Mouse (Mus musculus): ENCODE data around the gene Col2a1. TPM values are rescaled to one million over a fixed set of nuclear protein-coding genes. Genes with fewer than 3 reads are reported as not detected.

The Col2a1 gene
- polyA plus RNA-seq, 1 experiment from 2014 or later: 14.8 TPM

- H3K4me2 ChIP-seq (ENCODE audit: low read length): no peak overlapping the region
- H3K27me3 ChIP-seq (ENCODE audit: insufficient read depth, low read length): no peaks in the 10 kb centered on the region
- H3K36me3 ChIP-seq (ENCODE audit: insufficient read depth, low read length): no peaks in the 10 kb centered on the region
- no peaks in the 10 kb centered on the region for H3K9me3 ChIP-seq (replicated peaks; ENCODE audit: low read length)
- no peak overlapping the region for H3K4me3 ChIP-seq (replicated peaks; ENCODE audit: low read depth, low read length)
- ATAC-seq (replicated peaks; ENCODE audit: low FRiP score, low read depth) (no peak), DNase-seq (ENCODE audit: low spot score) (no peak)
- TF ChIP-seq CTCF (IDR thresholded peaks at IDR 0.05; ENCODE audit: low read depth): no peak
- H3K9ac ChIP-seq (ENCODE audit: low read depth, low read length): no peak overlapping the region
- WGBS: 70% methylated on average over 1 of the region's 1 CpGs
- no peak overlapping the region for H3K27ac ChIP-seq
- no peaks in the 10 kb centered on the region for H3K4me1 ChIP-seq (replicated peaks; ENCODE audit: insufficient read depth, low read length)
Measured at GRCm38 (mm10) chr15:97955286-97955685, 49.2 kb downstream of the Col2a1 start.

- DNase-seq (ENCODE audit: low spot score) (no peak), ATAC-seq (replicated peaks; ENCODE audit: low FRiP score, low read depth) (0 out of 2 replicates have a peak, but pooled peaks have one; percentile 13)
- no peak overlapping the region for H3K4me2 ChIP-seq (ENCODE audit: low read length)
- WGBS: 83% methylated on average over 8 of the region's 8 CpGs
- H3K27me3 ChIP-seq (ENCODE audit: insufficient read depth, low read length): no peaks in the 10 kb centered on the region
- TF ChIP-seq CTCF (IDR thresholded peaks at IDR 0.05; ENCODE audit: low read depth): no peak
- no peaks in the 10 kb centered on the region for H3K9me3 ChIP-seq (replicated peaks; ENCODE audit: low read length)
- no peak overlapping the region for H3K27ac ChIP-seq
- H3K4me1 ChIP-seq (replicated peaks; ENCODE audit: insufficient read depth, low read length): no peaks in the 10 kb centered on the region
- H3K4me3 ChIP-seq (replicated peaks; ENCODE audit: low read depth, low read length): no peak overlapping the region
- no peaks in the 10 kb centered on the region for H3K36me3 ChIP-seq (ENCODE audit: insufficient read depth, low read length)
- H3K9ac ChIP-seq (ENCODE audit: low read depth, low read length): no peak overlapping the region
Measured at GRCm38 (mm10) chr15:97954671-97955070, 49.8 kb downstream of the Col2a1 start.

- DNase-seq (ENCODE audit: low spot score) (no peak), ATAC-seq (replicated peaks; ENCODE audit: low FRiP score, low read depth) (peak; percentile 15; the same call in 1 of the 2 replicates)
- Histone ChIP-seq H3K36me3 (ENCODE audit: insufficient read depth, low read length) (no peaks in the 10 kb centered on the region), H3K27ac (no peak overlapping the region), H3K9me3 (replicated peaks; ENCODE audit: low read length) (no peaks in the 10 kb centered on the region), H3K27me3 (ENCODE audit: insufficient read depth, low read length) (no peaks in the 10 kb centered on the region), H3K4me3 (replicated peaks; ENCODE audit: low read depth, low read length) (no peak overlapping the region), H3K9ac (ENCODE audit: low read depth, low read length) (no peak overlapping the region), H3K4me1 (replicated peaks; ENCODE audit: insufficient read depth, low read length) (no peaks in the 10 kb centered on the region; the same call in 1 of the 2 replicates), H3K4me2 (ENCODE audit: low read length) (no peak overlapping the region)
- 66% methylated on average over 4 of the region's 4 CpGs for WGBS
- TF ChIP-seq CTCF (IDR thresholded peaks at IDR 0.05; ENCODE audit: low read depth): no peak
Measured at GRCm38 (mm10) chr15:97952889-97953189, 51.7 kb downstream of the Col2a1 start.

- Histone ChIP-seq H3K9ac (ENCODE audit: low read depth, low read length) (no peak overlapping the region), H3K4me3 (replicated peaks; ENCODE audit: low read depth, low read length) (no peak overlapping the region), H3K36me3 (ENCODE audit: insufficient read depth, low read length) (no peaks in the 10 kb centered on the region), H3K27me3 (ENCODE audit: insufficient read depth, low read length) (no peaks in the 10 kb centered on the region), H3K4me2 (ENCODE audit: low read length) (no peak overlapping the region), H3K27ac (no peak overlapping the region), H3K9me3 (replicated peaks; ENCODE audit: low read length) (no peaks in the 10 kb centered on the region), H3K4me1 (replicated peaks; ENCODE audit: insufficient read depth, low read length) (no peaks in the 10 kb centered on the region; the same call in 1 of the 2 replicates)
- 16% methylated on average over 16 of the region's 16 CpGs for WGBS
- TF ChIP-seq CTCF (IDR thresholded peaks at IDR 0.05; ENCODE audit: low read depth): peak; percentile 99
- DNase-seq (ENCODE audit: low spot score): peak; percentile 83
- ATAC-seq (replicated peaks; ENCODE audit: low FRiP score, low read depth): peak; percentile 47; the same call in 1 of the 2 replicates
Measured at GRCm38 (mm10) chr15:97952137-97952888, 52.2 kb downstream of the Col2a1 start.

GRCm38 (mm10) chr15:97950240-97950639, 54.3 kb downstream of the Col2a1 start:
- TF ChIP-seq CTCF (IDR thresholded peaks at IDR 0.05; ENCODE audit: low read depth): no peak
- DNase-seq (ENCODE audit: low spot score) (peak; percentile 55), ATAC-seq (replicated peaks; ENCODE audit: low FRiP score, low read depth) (no peak)
- no peak overlapping the region for H3K4me3 ChIP-seq (replicated peaks; ENCODE audit: low read depth, low read length)
- H3K27me3 ChIP-seq (ENCODE audit: insufficient read depth, low read length): no peaks in the 10 kb centered on the region
- no peak overlapping the region for H3K27ac ChIP-seq
- H3K36me3 ChIP-seq (ENCODE audit: insufficient read depth, low read length): no peaks in the 10 kb centered on the region
- no peaks in the 10 kb centered on the region for H3K9me3 ChIP-seq (replicated peaks; ENCODE audit: low read length)
- WGBS: 35% methylated on average over 7 of the region's 7 CpGs
- no peak overlapping the region for H3K4me2 ChIP-seq (ENCODE audit: low read length)
- no peaks in the 10 kb centered on the region; the same call in 1 of the 2 replicates for H3K4me1 ChIP-seq (replicated peaks; ENCODE audit: insufficient read depth, low read length)
- H3K9ac ChIP-seq (ENCODE audit: low read depth, low read length): no peak overlapping the region

- no peaks in the 10 kb centered on the region for H3K27me3 ChIP-seq (ENCODE audit: insufficient read depth, low read length)
- H3K4me3 ChIP-seq (replicated peaks; ENCODE audit: low read depth, low read length): no peak overlapping the region
- no peak for ATAC-seq (replicated peaks; ENCODE audit: low FRiP score, low read depth)
- 73% methylated on average over 3 of the region's 3 CpGs for WGBS
- no peaks in the 10 kb centered on the region for H3K36me3 ChIP-seq (ENCODE audit: insufficient read depth, low read length)
- DNase-seq (ENCODE audit: low spot score): no peak
- H3K4me2 ChIP-seq (ENCODE audit: low read length): no peak overlapping the region
- no peaks in the 10 kb centered on the region; the same call in 1 of the 2 replicates for H3K4me1 ChIP-seq (replicated peaks; ENCODE audit: insufficient read depth, low read length)
- H3K27ac ChIP-seq: no peak overlapping the region
- H3K9ac ChIP-seq (ENCODE audit: low read depth, low read length): no peak overlapping the region
- H3K9me3 ChIP-seq (replicated peaks; ENCODE audit: low read length): no peaks in the 10 kb centered on the region
- TF ChIP-seq CTCF (IDR thresholded peaks at IDR 0.05; ENCODE audit: low read depth): no peak
Measured at GRCm38 (mm10) chr15:97949706-97950105, 54.8 kb downstream of the Col2a1 start.

All from kidney, postnatal 0 days (tissue).